Mouse (Mus musculus) duodenum, adult 2 months (tissue): ENCODE data around the gene Cyb5rl. TPM values are rescaled to one million over a fixed set of nuclear protein-coding genes. Genes with fewer than 3 reads are reported as not detected.

Source experiments
- polyA plus RNA-seq: library from polyadenylated mRNA; depleted of rRNA; stranded (reverse); fragments of >200 nt; gene quantifications from 2 replicates; pipeline ENCODE4 v1.2.3, GENCODE M21; 2012; ENCODE audit warnings: low replicate concordance; rRNA removed

The Cyb5rl gene
- polyA plus RNA-seq, result 2.8 and 4.1 TPM in 2 replicates

GRCm38 (mm10) chr4:107066252-107067124 lies at the start of gene Cyb5rl, which contains the start of gene Mrpl37:
Gene Cyb5rl (plus strand): TSS chr4:107066988.
Gene Mrpl37 (minus strand): TSS chr4:107066868.

GRCm38 (mm10) chr4:107096841-107097373 lies 30.1 kb downstream of the Cyb5rl start, which contains the start of gene Cdcp2:
Gene Cdcp2 (plus strand): TSS chr4:107096891.

Other genes starting within 250 kb of the Cyb5rl start
- gene Ssbp3, start 156.3 kb upstream of the Cyb5rl start, polyA plus RNA-seq, result 25.9 and 37.3 TPM in 2 replicates
- 37.4 and 41.4 TPM in 2 replicates for gene Mrpl37, start 120 bp upstream of the Cyb5rl start, polyA plus RNA-seq
- gene Cdcp2, start 29.9 kb downstream of the Cyb5rl start, polyA plus RNA-seq, result 0.04 TPM in 1 of 2 replicates, not detected in the other
- 248 and 459 TPM in 2 replicates for gene Tmem59, start 111.4 kb downstream of the Cyb5rl start, polyA plus RNA-seq
- 4.4 and 5.1 TPM in 2 replicates for gene Tceanc2, start 112.1 kb downstream of the Cyb5rl start, polyA plus RNA-seq
- 0.22 TPM in 1 of 2 replicates, not detected in the other for gene Ldlrad1, start 142.2 kb downstream of the Cyb5rl start, polyA plus RNA-seq
- 6.2 and 8.7 TPM in 2 replicates for gene Lrrc42, start 186.5 kb downstream of the Cyb5rl start, polyA plus RNA-seq
- 0.65 and 1.0 TPM in 2 replicates for gene Hspb11, start 186.6 kb downstream of the Cyb5rl start, polyA plus RNA-seq
- gene Dio1, start 240.2 kb downstream of the Cyb5rl start, polyA plus RNA-seq, result 37.5 and 52.8 TPM in 2 replicates
- gene Yipf1, start 247.4 kb downstream of the Cyb5rl start, polyA plus RNA-seq, result 33.6 and 59.2 TPM in 2 replicates